Mouse (Mus musculus): ENCODE measurements at regions not wholly inside any gene's neighbourhood (a gene's known extent, or its start where the extent isn't known, plus 50 kb on each side); places are given as distances from the start of the nearest gene placed in this dataset.

DNA sequence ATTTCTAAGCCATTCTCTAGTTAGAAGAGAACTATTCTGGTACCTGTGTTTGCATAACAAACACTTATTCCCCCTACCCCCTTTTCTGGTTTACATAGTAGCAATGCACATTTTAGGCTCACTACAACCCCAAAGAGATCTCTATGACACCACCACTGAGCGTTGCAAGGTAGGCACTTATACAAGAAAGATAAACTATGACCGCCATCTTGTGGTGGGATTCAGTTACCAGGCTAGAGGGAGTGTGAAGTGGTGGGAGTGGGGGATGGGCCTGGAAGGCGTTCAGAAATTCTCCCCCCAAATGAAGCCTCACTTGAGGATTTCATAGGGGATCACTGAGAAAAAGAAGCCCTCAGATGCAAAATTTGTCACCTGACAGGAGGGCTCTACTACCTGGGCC lies 64.4 kb upstream of the Fst start:
- peak; percentile 12 for DNase-seq

DNA sequence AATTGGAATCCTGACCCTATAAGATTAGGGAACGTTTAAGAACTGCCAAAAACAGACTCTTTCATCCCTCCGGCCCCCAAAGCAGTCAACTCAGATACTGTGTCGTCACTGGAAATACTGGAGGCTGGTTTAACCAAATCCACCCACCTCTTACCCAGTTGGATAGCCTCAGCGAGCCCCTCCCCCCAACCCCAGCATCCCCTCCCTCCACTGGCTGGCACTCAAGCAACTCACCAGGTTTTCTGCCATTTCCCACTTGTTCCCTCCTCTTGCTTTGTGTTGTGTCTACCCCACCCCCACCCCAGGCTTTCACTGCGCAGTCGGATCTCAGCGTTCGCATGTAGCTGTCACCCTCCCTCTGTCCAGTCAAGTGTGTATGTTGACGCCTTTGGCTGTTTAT lies 68.1 kb upstream of the Fst start:
- DNase-seq: no peak

DNA sequence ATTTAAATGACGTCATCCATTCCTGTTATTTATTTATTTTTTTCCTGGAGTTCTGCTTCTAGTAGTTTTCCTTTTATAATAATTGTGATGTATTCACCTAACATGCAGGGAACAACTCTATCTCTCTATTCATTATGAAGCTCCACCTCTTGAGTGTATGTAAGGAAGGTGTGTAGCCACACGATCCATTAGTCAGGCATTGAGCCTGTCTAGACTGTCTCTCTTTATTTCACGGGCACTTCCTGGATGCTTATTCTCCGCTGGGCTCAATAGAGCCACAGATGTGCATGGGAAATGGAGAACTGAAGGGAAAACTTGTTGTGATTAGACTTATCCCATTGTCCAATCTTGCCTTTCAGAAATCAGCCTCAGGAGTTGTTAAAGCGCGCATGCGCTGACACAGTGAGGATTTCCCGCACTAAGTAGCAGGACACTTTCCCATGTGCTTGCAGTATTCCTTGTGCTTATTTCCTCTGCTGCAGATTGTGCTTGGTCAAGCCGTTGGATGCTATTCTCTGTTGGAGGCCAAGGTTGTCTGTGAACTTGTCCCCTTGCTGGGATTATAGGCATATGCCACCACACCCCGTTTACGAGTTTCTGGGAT lies 71.5 kb upstream of the Fst start:
- no peak for DNase-seq

DNA sequence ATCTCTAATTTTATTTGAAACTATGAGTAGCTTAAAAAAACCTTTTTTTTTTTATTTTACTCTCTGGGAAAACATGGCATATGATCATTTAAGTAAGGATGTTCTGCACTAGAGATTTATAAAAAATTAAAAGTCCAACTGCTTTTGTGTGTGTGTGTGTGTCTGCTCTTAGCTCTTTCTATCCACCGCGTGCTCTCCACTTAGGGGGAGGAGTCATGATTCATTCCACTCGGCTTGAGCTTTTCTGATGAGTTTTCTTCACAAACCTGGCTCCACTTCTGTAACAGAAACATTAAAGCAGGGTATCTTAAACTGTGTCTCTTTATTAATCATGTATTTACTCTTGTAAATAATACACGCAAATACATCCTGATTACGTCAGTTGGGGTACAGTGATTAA lies 73.0 kb upstream of the Fst start:
- no peak for DNase-seq

DNA sequence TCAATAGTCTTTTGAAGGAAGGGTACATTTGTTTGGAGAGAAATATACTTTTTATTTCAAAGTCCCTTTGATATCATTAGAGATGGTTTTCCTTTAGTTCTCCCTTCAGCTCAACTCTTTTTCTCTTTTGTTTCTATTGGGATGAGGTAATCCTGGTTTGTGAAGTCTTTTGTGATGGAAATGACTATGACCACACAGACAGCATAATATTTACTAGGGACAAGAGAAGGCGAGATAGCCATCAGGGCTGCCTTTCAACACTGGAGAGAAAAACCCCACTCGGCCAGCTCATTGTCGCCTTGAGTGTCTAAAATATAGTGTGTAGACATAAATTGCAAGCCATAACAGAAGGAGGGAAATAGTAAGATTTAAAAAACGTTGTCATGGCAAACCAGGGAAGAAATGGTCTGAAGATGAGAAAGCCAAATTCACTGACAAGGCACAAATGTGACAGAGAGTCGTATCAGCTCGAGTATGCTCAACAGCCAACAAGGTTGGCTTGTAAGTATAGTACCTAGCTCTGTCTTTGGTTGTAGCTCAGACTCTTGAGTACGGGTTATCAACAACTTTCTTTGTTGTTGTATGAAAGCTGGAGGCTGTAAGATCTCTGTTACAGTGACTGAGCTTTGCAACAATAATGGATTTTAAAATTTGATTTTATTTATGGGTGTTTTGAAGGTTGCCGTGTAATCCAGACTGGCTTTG lies 73.8 kb upstream of the Fst start:
- DNase-seq: no peak

DNA sequence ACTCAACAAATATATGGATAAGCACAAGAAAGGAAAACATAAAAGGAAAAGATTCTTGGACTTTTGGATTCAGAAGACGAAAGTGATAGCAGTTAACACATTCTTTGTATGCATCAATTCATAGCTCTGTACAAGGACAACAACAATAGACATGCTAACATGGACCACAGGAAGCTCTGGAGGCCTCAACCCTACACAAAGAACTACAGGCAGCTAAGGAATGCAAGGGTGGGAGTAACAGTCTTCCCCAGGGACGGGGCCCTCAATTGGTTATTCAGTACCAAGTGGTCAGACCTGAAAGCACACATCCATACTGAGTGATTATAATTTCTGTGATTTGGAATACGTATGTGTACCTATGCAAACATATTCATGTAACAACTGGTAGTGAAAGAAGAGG lies 75.8 kb upstream of the Fst start:
- DNase-seq: no peak

DNA sequence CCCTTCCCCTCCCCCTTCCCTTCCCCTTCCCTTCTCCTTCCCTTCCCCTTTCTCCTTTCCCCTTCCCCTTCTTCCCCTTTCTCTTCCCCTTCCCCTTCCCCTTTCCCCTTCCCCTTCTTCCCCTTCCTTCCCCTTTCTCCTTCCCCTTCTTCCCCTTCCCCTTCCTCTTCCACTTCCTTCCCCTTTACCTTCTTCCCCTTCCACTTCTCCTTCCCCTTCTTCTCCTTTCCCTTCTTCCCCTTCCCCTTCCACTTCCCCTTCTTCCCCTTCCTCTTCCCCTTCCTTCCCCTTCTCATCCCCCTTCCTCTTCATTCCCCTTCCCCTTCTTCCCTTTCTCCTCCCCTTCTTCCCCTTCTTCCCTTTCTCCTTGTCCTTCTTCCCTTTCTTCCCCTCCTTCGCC lies 77.0 kb upstream of the Fst start:
- DNase-seq: no peak

DNA sequence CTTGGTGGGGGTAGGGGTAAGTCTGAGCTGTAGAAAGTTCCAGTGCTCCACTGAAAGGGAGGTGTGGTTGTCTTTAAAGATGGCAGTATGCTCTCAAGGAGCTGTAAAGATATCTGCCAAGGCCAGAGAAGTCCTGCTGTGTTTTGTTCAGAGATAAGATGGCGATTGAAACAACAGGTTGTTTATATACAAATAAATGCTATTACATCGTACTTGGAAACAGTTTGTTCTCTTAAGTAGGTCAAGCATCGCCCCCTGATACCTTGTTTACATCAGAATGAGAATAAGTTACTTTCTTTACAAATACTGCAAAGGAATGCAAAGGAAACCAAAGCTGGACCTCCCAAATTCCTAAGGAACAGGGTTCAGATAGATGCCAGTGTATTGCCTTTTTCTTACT lies 113.0 kb upstream of the Fst start:
- DNase-seq: no peak

DNA sequence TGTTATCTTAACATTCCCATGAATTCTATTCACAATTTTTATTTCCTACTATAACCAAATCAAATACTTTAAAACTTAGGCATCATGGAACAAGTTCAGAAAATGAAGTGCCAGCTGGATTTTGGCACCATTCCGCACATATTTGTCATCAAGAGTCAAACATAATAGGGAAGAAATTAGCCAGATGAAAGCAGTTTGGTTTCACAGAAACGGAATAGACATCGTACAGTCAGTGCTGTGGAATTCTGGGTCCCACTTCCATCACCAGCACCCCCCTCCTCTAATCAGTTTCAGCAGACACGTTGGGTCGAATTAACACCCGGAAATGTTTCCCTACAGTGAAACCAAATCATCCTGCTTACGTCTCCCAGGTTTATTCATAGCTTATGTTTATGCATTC lies 125.8 kb upstream of the Fst start:
- DNase-seq: no peak

DNA sequence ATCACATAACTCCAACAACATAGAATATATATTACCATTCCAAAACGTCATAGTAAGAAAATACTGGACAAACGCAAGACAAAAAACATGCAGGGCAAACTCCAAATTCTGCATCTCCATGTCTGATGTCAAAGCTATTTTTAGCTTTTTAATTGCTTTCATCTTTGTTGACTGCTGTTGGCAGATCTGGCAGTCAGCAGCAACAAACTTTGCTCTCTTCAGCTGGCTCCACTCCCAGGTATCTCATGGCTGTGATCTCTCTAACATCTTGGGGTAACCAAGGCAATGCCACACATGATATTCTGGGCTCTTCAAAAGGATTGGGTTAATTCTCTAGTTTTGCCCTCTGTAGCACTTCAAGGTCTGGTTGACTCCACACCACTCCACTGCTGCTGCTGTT lies 128.9 kb upstream of the Fst start:
- no peak for DNase-seq

DNA sequence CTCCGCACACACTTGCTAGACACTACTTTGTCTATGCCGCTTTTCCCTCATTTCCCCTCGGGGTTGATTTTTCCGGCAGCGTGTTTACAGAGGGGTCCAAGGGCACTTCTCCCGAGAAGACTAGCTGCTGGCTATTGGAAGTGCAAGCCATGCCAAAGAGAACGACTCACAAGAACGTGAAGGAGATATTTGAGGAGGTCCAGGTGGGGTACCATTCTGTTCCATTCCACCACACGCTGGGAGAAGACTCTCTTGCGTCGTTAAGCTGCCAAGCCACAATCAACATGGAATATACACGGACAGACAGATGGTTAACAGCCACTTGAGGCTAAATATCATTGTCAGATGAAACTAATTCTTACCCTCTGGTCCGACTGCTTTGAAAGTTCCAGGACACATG lies 144.6 kb upstream of the Fst start:
- no peak for DNase-seq

DNA sequence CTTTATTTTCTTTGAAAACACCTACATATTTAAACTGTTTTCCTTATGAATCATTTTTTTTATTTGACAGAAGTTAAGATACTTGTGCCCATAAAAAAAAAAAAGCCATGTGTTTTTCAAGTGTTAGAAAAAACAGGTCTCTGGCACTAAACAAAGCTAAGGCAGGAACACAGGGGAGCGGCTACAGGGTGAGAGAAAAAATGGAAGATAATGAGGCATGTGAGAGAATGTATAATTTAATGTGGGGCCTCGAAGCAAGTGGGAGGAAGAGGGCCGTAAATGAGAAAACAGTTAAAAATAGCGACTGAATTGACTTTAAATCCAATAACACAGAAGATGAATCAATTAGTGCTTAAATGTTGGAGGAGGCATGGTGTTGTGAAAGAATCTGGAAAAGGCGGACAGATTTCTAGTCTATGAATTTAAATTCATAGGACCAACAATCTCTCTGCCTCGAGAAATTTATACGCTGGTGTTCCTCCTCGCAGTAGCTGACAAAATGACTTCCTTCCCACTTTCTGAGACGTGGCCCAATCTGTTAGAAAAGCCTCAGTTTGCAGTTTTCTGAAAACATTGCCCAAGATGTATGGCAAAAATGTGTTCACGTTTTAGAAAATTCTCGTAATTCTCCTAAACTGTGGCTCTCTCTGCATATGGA lies 145.4 kb upstream of the Fst start:
- DNase-seq: no peak

DNA sequence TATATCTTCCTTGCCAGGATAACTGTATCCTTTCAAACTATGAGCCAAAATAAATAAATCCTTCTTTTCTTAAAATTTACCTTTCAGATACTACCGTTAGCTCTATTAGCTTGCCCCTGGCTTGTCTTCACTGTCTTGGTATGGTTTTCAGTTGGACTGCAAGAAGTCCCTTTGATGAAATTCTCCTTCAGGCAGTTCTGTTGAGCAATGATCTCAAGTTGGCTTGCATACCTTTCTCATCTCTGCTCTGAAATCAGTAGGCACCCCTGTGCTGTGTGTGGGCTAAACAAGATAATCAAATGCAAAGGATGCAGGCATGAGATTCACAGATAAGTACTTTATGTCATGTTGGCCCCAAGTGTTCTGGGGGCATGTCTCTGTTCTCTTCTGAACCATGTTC lies 155.2 kb upstream of the Fst start:
- DNase-seq: no peak

DNA sequence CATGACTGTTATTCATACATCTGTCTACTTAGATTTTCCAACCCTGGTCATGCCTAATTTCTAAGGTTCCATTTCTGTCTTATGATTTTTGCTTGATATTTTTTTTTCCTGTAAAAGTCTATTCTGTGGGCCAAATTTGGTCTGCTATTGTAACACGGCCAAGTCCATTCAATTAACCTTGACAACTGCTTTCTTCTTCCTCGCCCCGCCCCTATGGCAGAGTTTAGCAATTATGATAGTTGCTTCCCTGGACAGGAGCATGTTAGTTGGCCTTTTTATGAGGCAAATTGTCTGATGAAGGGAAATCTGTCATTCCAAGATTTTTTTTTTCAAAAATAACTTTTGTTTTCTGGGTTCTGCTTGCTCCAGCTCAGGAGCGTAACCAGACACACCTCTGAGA lies 160.7 kb upstream of the Fst start:
- DNase-seq: no peak

DNA sequence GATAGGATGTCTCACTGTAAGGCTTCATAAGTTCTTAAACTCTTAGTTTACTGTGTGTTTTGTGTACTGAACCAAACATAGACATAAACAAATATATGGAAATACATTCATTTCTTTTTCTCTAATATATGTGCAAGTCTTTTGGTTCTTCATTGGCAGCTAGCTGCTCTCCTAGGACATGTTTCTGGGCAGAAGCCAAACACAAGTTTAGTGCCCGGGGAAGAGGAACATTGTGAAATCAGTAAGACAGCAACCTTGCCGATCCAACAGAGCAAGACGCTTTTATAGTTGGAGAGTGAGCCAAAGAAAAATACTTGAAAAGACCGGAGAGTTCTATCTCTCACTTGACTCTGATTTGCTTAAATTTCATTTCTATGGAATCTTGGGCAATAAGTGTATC lies 178.0 kb upstream of the Fst start:
- DNase-seq: no peak

DNA sequence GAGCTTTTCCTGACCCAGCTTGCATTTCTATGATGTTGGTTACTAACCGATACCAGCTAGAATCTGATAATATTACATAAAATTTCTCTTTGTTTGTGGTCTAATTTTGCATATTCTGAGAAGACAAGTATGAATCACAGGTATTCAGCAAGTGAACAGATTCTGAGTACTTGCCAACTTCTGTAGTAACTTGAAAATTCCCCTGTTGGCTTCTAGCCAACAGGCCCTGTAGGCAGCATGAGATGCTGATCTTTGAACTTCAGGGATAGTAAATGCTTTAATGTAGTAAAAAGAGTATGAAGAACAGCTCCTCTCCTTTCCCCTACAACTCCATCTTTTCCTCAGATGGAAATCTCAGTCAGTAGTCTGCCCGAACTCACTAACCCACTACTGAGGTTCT lies 178.5 kb upstream of the Mocs2 start:
- DNase-seq: no peak

DNA sequence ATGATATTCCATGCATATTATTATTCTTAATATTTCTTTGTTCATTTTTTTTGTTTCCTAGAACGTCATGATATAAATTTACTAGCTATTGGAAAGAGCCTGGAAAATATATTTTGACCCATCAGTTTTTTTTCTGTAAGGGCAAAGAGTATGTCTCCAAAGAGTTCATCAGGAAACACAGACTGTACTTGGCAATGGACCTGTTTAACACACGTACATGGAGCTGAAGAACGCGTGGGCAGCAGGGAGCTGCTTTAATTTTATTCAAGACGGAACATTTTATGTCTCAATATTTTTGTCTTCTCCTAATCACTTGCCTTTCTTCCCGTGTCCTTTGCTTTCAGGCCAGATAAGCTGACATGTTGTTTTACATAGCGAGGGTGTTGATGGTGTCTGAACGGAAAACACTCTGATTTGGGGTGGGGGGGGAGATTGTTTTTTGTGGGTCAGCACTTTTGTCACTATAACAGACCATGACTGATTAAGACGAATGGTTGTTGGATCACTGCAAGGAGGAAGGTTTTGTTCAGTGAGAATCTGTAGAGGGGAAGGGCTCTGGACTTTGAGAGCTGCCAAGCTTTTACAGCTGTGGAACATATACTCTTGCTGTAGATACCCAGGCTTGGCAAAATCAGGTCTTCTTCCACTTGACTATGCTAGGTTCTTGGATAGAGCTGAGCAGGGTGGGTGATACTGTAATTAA lies 176.2 kb upstream of the Mocs2 start:
- no peak for DNase-seq

DNA sequence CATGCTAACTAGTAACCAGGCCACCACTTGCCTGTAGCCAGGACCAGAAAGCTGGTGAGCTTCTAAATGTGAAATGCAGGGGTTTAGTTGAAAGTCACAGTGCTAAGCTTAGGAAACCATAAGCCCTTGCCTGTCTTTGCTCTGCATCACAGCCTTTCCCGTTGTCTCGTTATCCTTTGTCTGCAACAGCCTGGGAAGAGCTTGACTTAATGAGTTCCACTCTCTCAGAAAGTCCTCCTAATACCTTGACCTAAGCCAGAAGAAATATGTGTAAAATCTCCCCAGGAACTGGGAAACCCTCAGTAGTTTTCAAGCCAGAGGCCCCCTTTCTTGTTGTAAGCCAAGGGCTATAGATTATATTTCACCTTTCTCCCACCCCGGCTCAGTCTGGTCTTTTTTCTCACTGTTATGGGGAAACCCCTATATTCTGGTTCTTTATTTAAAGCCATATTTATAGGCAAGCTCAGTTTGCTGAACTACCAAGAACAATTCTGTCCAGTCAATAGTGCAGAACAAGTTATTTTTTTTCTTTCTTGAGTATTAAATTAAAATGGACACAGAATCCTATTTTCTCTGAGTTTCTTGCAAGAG lies 175.0 kb upstream of the Mocs2 start:
- no peak for DNase-seq

DNA sequence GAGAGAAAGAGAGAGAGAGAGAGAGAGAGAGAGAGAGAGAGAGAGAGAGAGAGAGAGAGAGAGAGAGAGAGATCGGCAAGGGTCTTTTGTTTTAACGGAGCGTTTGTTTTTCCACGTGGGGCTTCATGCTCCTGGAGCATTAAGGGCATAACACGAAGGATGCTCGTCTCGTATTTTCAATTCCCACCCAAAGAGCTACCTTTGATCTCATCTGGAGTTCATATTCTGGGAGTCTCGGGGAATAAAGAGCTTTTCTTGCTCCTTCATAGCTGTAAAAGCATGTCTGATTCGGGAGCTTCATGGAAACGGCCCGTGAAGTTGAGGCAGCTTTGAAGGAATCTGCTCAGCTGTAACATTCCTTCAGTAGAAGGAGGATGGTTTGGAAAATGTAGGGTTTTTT lies 174.5 kb upstream of the Mocs2 start:
- no peak for DNase-seq

DNA sequence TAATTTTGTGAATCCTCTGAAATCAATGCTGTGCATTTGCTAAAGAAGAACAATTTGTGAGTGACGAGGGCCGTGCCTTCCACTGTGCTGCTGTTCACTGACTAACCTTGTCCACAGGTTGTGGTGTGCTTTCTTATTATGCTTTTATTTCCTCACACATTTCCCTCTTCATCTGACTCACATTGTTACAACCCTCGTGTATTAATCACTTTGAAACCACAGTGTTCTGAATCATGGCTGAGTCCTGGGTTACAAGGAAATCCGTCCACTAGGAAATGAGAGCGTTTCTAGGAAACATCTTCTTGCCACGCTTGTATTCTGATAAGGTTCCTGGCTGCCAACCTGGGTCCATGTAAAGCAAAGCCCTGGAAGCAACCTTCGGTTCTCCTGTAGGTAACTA lies 163.8 kb upstream of the Mocs2 start:
- DNase-seq: no peak

DNA sequence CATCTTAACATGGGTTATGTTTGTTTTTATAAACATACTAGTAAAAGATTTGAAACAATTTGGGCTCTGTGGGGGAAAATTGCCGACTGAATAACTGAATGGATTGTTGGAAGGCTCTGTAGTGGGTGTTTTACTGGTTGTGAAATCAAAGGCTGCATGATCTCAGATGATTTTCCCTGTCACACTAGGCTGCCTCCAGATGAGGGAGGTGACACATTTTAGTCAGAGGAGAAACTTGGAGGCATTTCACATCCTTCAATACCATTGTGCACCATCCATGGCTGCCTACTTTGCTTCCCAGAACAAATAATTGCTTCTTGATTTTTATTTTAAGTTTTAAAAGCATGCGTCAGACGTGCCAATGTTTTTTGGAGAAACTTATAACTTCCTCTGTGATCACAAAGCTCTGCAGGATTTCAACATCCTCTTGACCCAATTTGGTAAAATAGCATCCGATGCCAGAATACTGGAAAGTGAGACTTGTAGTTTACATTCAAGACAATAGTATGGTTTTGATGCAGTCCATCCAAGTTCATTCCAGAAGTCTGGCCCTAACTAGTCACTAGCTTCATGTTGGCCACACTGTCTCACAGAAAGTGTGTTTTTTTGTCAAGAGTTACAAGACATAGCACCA lies 163.0 kb upstream of the Mocs2 start:
- no peak for DNase-seq

DNA sequence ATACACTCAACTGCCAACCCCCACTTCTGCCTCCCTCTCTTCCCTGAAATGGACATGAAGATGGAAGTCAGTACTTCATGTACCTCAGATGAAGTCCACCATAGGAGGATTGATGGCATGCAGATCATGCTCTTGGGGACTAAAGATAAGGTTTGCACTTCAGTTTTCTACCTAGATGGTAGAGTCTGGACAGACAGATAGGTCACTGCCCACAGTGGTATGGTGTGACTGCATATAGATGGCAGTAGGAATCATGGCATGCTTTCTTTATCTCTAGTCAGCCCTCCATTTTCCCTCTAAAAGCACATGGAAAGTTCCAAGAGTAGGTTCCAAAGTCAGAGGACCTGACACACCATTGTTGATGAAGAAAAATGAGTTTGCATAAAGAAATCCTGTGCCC lies 145.6 kb upstream of the Mocs2 start:
- no peak for DNase-seq

DNA sequence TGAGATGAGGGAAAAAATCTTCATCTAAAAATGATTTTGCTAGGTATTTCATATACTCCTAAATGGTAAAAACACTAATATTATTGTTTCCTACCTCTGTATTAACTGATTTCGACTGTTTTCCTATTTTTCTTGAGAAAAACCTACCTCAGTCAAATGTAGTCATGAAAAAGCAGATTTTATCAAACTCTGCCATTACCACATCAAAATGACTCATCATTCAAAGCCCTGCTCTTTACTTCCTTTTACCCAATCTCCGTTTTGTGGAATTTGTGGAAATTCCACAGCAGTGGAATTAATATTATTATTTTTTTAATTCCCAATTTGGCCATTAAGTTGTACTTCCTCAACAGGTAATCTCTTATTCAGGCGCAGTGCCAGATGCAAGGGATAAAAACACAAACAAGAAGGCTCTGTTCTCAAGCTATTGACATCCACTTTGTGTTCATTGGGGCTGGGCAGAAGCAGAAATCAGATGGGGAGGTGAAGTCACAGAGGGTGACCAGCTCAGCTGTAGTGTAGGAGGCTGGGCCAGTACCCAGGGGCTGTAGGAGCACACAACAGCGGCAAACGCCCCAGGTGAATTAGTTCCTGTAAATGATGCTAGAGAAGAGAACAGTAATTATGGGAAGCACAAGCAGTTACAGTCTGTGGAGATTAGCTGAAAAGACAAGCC lies 138.2 kb upstream of the Mocs2 start:
- no peak for DNase-seq

All from right cerebral cortex, postnatal 14 days (tissue).